Mouse (Mus musculus) G1E (cell line): ENCODE measurements around the gene Elk4. TPM values are rescaled to one million over a fixed set of nuclear protein-coding genes. Genes with fewer than 3 reads are reported as not detected.
A peak's percentile ranks its signal among the peaks of the same experiment; 100 is the strongest.

Source experiments
- ATAC-seq: 2 replicates; pipeline ENCODE4 v1.8.0; 2016; ENCODE audit warnings: mild to moderate bottlenecking; ENCODE audit not compliant: insufficient number of reproducible peaks, poor library complexity, low FRiP score, severe bottlenecking; ENCODE audit errors: extremely low read depth
- DNase-seq: peaks from one replicate; pipeline ENCODE4 v3.0.0; 2012; ENCODE audit warnings: low spot score
- H3K27me3 ChIP-seq: 2 replicates; pipeline ENCODE4 v1.6.1; 2012; ENCODE audit warnings: mild to moderate bottlenecking, low read length, inconsistent platforms; ENCODE audit not compliant: insufficient read depth
- H3K36me3 ChIP-seq: replicated peaks from 2 replicates; pipeline ENCODE3; 2012; ENCODE audit warnings: mild to moderate bottlenecking, inconsistent platforms
- H3K4me1 ChIP-seq: 2 replicates; pipeline ENCODE4 v1.6.1; 2012; ENCODE audit warnings: low read depth, low read length, inconsistent platforms, mixed read lengths; ENCODE audit not compliant: insufficient read depth
- H3K4me3 ChIP-seq: 2 replicates; pipeline ENCODE4 v1.5.1; 2012; ENCODE audit warnings: low read depth, mild to moderate bottlenecking, inconsistent platforms, low read length, moderate library complexity, mixed read lengths
- H3K9me3 ChIP-seq: replicated peaks from 2 replicates; pipeline ENCODE4 v1.6.1; 2012; ENCODE audit warnings: inconsistent platforms
- CTCF ChIP-seq: IDR thresholded peaks from 2 replicates; pipeline ENCODE4 v1.5.1; 2012; ENCODE audit warnings: low read depth, low read length, inconsistent platforms, mixed read lengths
- GATA1 ChIP-seq: IDR thresholded peaks from 2 replicates; pipeline ENCODE4 v1.6.1; 2012; ENCODE audit warnings: borderline replicate concordance, low read length, inconsistent platforms, mixed read lengths
- GATA2 ChIP-seq: IDR thresholded peaks from 2 replicates; pipeline ENCODE4 v1.6.1; 2012; ENCODE audit warnings: low read depth, low read length, inconsistent platforms, borderline replicate concordance
- POLR2AphosphoS5 ChIP-seq: IDR thresholded peaks from 2 replicates; pipeline ENCODE4 v1.6.1; 2012; ENCODE audit warnings: low read depth, low read length, inconsistent platforms; ENCODE audit not compliant: insufficient replicate concordance
- TAL1 ChIP-seq: conservative IDR thresholded peaks from 2 replicates; pipeline ENCODE4 v1.6.1; 2012; ENCODE audit warnings: low read depth, low read length, inconsistent platforms, mixed read lengths
- polyA plus RNA-seq: library from polyadenylated mRNA; stranded (reverse); fragments of >175 nt; gene quantifications from 2 replicates; pipeline ENCODE4 v1.2.3, GENCODE M21; 2012
- total RNA-seq, 2 experiments: library from RNA; stranded (forward) in 1 of 2; stranded (reverse) in 1 of 2; fragments of 200-1000 nt in 1 of 2; fragments of >200 nt in 1 of 2; fragmentation: Nextera tagmentation in 1 of 2; gene quantifications; 2 replicates each; pipeline ENCODE4 v1.2.3; 2014 to 2017

The Elk4 gene
- total and polyA plus RNA-seq, 3 experiments, result 5.1 to 166 (median 83.2) TPM

DNA sequence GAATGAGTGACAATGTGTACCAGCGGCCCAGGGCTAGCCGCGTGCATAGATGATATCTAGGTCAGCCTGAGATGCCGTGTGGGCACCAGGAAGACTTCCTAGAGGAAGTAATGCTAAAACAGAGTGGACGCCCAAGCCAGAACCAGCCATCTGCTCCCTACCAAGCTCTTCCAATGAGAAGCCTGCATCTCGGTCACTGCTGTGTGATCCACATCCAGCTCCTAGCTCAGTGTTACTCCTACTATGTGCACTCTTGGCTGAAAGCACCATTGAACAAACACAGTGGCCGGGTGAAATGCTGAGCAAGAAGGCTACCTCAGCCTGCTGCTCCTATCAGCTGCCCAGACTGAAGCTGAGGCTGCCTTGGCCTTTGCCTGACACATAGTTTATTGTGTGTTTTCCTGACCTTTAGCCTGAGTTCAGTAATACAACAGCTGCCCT is 14.8 kb upstream of the Elk4 start:
- DNase-seq, result no peak
- TF ChIP-seq POLR2AphosphoS5, result no peak
- TF ChIP-seq CTCF, result no peak
- TF ChIP-seq TAL1, result no peak
- no peak for TF ChIP-seq GATA2
- no peak for TF ChIP-seq GATA1
- H3K27me3 ChIP-seq, result peaks cover 40% of the 10 kb centered on the region
- no peak overlapping the region for H3K4me3 ChIP-seq
- H3K36me3 ChIP-seq, result peaks cover 13% of the 10 kb centered on the region
- H3K9me3 ChIP-seq, result no peaks in the 10 kb centered on the region
- ATAC-seq, result no peak
- H3K4me1 ChIP-seq, result peaks cover 3% of the 10 kb centered on the region; the same call in 1 of the 2 replicates

DNA sequence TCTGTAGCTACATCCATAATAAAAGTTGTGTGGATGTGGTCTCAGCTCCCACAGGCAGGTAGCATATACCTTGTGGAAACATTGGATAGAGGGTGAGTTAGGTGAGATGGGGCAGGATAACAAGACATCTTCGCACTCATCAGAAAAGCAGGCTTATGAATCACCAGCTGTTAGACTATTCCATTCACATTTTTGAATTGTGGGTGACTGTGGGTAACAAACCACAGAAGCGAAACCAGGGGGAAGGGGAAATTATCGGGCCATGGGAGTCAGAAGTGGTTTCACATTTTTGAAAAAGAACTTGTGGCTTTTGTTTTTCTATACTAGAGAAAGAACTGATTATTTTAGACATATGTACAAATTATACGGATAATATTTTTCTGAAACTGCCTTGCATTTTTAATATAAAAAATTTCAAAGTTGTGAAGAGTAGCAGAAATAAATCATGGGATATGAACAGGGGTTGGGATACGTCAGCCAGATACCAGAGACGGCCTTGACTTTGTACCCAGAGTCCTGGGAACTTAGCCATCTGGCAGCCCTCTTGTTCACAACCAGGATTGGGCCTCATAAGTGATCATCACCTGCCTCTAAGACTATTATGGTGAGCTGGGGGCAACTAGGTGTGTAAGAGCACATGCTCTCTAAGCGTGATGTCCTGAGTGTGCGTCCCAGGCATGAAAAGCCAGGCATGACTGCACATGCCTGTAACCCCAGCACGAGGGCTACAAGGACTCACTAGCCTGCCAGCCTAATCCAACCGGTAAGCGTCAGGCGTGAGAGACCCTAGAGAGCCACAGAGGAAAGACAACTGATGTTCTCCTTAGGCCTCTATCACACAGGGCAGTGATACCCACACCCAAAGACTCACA is 14.0 kb upstream of the Elk4 start:
- Histone ChIP-seq H3K4me3 (no peak overlapping the region), H3K9me3 (no peaks in the 10 kb centered on the region), H3K4me1 (peaks cover 3% of the 10 kb centered on the region; the same call in 1 of the 2 replicates), H3K36me3 (peaks cover 11% of the 10 kb centered on the region), H3K27me3 (peaks cover 43% of the 10 kb centered on the region)
- ATAC-seq (no peak), DNase-seq (no peak)
- TF ChIP-seq GATA2, result no peak
- no peak for TF ChIP-seq POLR2AphosphoS5

DNA sequence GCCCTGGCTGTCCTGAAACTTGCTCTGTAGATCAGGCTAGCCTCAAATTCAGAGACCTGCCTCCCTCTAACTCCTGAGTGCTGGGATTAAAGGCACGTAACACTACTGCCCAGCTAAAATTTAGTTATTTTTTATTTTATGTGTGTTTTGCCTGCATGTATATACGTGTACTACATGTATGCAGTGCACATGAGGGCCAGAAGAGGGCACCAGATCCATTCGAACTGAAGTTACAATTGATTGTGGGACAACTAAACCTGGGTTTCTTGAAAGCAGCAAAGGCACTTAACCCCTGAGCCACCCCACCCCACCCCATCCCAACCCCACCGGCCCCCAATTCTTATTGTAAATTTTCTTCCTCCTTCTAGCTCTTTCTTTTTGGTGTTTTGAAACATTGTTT is 12.3 kb upstream of the Elk4 start:
- H3K36me3 ChIP-seq, result peaks cover 6% of the 10 kb centered on the region
- TF ChIP-seq TAL1 (no peak), CTCF (peak; percentile 78)
- H3K27me3 ChIP-seq, result peaks cover 42% of the 10 kb centered on the region
- no peak overlapping the region for H3K4me3 ChIP-seq
- H3K4me1 ChIP-seq, result peaks cover 3% of the 10 kb centered on the region; the same call in 1 of the 2 replicates
- peaks cover 3% of the 10 kb centered on the region for H3K9me3 ChIP-seq
- DNase-seq (no peak), ATAC-seq (no peak)

DNA sequence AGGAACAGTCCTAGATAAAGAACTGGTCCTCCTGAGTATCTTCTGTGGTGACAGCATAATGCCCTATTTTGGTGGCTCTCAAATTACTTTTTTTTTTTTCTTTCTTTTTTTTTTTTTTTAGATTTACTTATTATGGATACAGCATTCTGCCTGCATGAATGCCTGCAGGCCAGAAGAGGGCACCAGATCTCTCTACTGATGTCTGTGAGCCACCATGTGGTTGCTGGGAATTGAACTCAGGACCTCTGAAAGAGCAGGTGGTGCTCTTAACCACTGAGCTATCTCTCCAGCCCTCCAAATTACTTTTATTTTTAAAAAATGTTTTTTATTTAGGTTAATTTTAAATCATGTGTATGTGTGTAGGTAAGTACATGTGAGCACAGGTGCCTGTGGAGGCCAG is 6.9 kb upstream of the Elk4 start:
- no peak for DNase-seq
- no peak for TF ChIP-seq TAL1
- no peak for TF ChIP-seq POLR2AphosphoS5
- no peak for TF ChIP-seq GATA1
- no peak for TF ChIP-seq GATA2
- no peak for ATAC-seq

DNA sequence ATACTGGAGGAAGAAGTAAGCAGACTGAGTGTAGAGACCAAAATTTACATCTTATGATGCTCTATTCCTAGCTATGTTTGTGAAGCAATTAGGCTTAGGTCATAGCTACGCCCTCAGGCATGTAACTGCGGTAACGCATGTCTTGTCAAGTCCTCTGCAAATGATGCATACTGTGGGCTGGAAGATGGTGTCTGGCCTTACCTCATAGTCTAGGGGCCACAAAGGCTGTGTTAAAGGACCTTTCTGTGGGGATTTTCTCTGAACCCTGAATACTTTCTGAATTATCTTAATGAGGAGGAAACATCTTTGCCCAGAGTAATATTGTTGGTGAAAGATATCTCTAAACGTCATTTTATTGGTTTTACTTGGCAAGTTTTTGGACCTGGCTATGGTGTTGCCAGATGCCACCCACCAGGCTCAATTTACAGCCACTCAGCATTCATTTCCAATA is 5.5 kb upstream of the Elk4 start:
- H3K27me3 ChIP-seq, result peaks cover 15% of the 10 kb centered on the region
- H3K4me3 ChIP-seq, result no peak overlapping the region
- no peak for ATAC-seq
- H3K9me3 ChIP-seq, result peaks cover 3% of the 10 kb centered on the region
- H3K36me3 ChIP-seq, result no peaks in the 10 kb centered on the region
- TF ChIP-seq POLR2AphosphoS5, result no peak
- no peak for TF ChIP-seq TAL1
- no peak for TF ChIP-seq GATA2
- TF ChIP-seq CTCF, result no peak
- no peak for TF ChIP-seq GATA1
- H3K4me1 ChIP-seq, result peaks cover 23% of the 10 kb centered on the region
- no peak for DNase-seq

More for the DNA sequence above, 6.9 kb upstream of the Elk4 start:
- peaks cover 27% of the 10 kb centered on the region for H3K27me3 ChIP-seq
- H3K4me3 ChIP-seq, result no peak overlapping the region
- H3K36me3 ChIP-seq, result no peaks in the 10 kb centered on the region
- H3K9me3 ChIP-seq, result peaks cover 3% of the 10 kb centered on the region
- peaks cover 16% of the 10 kb centered on the region for H3K4me1 ChIP-seq

DNA sequence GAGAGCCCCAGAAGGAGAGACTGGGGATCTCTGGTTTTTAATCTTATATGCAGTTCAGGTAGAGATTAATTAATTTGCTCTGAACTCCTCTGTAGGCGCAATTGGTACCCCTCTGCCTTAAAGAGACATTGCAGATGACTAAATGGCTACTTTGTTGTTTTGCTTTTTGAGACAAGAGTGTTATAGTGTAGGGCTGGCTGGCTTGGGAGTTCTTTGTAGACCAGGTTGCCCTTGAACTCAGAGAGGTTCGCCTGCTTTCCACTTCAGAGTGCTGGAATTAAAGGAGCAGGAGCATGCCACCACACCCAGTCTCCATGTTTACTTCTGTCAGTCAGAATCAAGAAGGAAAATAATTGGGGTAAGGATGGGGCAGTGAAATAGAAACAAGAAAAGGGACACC is 4.3 kb upstream of the Elk4 start:
- Histone ChIP-seq H3K4me1 (peaks cover 26% of the 10 kb centered on the region), H3K9me3 (peaks cover 3% of the 10 kb centered on the region), H3K4me3 (no peak overlapping the region), H3K36me3 (no peaks in the 10 kb centered on the region), H3K27me3 (peaks cover 7% of the 10 kb centered on the region)
- no peak for DNase-seq
- no peak for ATAC-seq
- TF ChIP-seq TAL1, result no peak
- no peak for TF ChIP-seq GATA2
- no peak for TF ChIP-seq GATA1
- TF ChIP-seq CTCF, result no peak
- TF ChIP-seq POLR2AphosphoS5, result no peak
